Mouse (Mus musculus) neural tube, embryonic 14.5 days (tissue): ENCODE data around the gene Lekr1. TPM values are rescaled to one million over a fixed set of nuclear protein-coding genes. Genes with fewer than 3 reads are reported as not detected.

Experiments
- ATAC-seq: fragments of 200-750 bp; cut with Nextera tagmentation; 2 replicates; pipeline ENCODE4 v1.8.0; 2017; ENCODE audit warnings: low read depth, mild to moderate bottlenecking, moderate TSS enrichment, moderate library complexity
- H3K27ac ChIP-seq: fragments of 300-500 bp; sonication (generic); 2 replicates; pipeline ENCODE4 v1.5.1; 2014; ENCODE audit warnings: low read depth, mild to moderate bottlenecking, control low read depth, low read length, moderate library complexity, mixed read lengths
- H3K27me3 ChIP-seq: fragments of 300-500 bp; sonication (generic); 2 replicates; pipeline ENCODE4 v1.6.1; 2014; ENCODE audit warnings: low read length; ENCODE audit not compliant: control insufficient read depth, insufficient read depth
- H3K36me3 ChIP-seq: fragments of 300-500 bp; sonication (generic); 2 replicates; pipeline ENCODE4 v1.6.1; 2014; ENCODE audit warnings: low read length, mixed read lengths; ENCODE audit not compliant: control insufficient read depth, insufficient read depth
- H3K4me1 ChIP-seq: fragments of 300-500 bp; sonication (generic); 2 replicates; pipeline ENCODE4 v1.6.1; 2014; ENCODE audit warnings: low read length; ENCODE audit not compliant: control insufficient read depth, insufficient read depth
- H3K4me2 ChIP-seq: fragments of 300-500 bp; sonication (generic); 2 replicates; pipeline ENCODE4 v1.6.1; 2014; ENCODE audit warnings: mild to moderate bottlenecking, low read depth, low read length, control low read depth
- H3K4me3 ChIP-seq: fragments of 300-500 bp; sonication (generic); 2 replicates; pipeline ENCODE4 v1.5.1; 2014; ENCODE audit warnings: low read depth, low read length, control low read depth, mixed read lengths
- H3K9ac ChIP-seq: fragments of 300-500 bp; sonication (generic); replicated peaks from 2 replicates; pipeline ENCODE4 v1.6.1; 2014; ENCODE audit warnings: low read depth, mild to moderate bottlenecking, control low read depth, low read length, mixed read lengths
- H3K9me3 ChIP-seq: fragments of 300-500 bp; sonication (generic); 2 replicates; pipeline ENCODE4 v1.6.1; 2016; ENCODE audit warnings: low read length; ENCODE audit not compliant: control insufficient read depth
- WGBS: fragments of 180-500 bp; shearing (Covaris S2); extraction: QIAGEN DNeasy Blood & Tissue Kit; methylation state at CpG from one replicate; pipeline ENCODE4 v1.1.7; 2014; 5-methylcytosine and 5-hydroxymethylcytosine counted together
- polyA plus RNA-seq: library from polyadenylated mRNA; unstranded; fragments of >200 nt; fragmentation: Nextera tagmentation; extraction: Ambion mirVana; gene quantifications from 2 replicates; pipeline ENCODE4 v1.2.1, GENCODE M21; 2014

The Lekr1 gene
- polyA plus RNA-seq, 1 experiment from 2014 or later, result 11.1 TPM

DNA sequence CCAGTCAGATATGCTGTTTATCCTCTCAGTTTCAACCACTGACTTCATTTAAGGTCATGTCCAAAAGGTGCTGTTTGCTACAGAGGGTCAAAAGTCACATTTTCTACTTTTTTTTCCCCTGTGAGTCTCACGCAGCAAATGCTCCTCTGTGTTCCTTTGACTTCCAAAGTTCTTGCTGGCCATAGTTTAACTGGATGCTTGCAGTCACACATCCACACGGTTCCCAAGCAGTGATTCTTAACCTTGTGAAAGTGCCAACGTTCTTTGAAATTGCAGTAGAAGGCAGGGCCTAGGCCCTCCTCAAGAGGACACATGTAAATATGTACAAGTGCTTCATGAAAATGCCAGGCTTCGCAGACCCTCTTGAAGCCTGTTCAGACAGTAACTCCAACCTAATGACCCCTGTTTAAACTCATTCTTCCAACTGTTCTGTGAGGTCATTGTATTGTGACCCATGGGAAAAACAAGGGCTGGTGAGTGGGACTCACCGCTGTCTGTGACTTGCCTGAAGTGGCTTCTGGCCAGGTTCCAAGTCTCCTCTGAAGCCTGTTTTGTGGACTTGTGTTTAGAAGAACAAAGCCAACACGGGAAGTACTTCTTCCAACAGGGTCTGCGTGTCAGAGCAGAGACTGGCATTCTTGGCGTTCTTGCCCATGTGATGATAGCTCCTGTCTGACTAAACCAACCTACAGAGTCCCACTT, 179.0 kb downstream of the Lekr1 start:
- Histone ChIP-seq H3K9me3 (no peaks in the 10 kb centered on the region), H3K9ac (no peak overlapping the region), H3K4me3 (no peak overlapping the region), H3K27ac (no peak overlapping the region), H3K36me3 (no peaks in the 10 kb centered on the region), H3K4me1 (no peaks in the 10 kb centered on the region), H3K4me2 (no peak overlapping the region), H3K27me3 (no peaks in the 10 kb centered on the region)
- WGBS, result 74% methylated on average over 8 of the region's 8 CpGs
- ATAC-seq, result no peak

DNA sequence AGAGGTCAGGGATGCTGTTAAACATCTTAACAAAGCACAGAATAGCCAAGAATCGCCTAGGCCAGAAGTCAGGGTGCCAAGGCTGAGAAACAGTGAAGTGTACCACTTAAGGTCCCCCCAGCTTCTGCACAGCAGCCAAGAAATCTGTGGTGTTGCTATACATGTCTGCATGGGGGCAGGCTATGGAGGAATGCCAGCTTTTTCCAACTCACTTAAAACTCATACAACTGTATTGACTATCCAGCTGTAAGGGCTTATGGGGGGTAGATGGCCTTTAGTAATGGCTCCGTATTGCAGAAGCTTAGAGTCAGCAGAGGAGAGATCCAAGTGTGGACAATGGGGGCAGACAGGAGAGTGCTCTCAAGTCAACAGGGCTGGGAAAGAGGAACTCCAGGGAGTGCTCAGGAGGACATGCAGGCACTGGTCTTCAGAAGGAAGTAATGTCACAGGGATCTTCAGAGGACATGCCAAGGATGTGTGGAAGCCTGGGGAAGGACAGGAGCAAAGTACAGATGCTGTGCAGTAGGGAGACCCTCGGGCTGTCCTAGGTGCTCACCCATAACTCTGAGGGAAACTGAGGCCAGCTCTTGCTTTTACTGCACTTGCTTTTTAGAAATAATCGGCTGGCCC, 181.2 kb downstream of the Lekr1 start:
- Histone ChIP-seq H3K9me3 (no peaks in the 10 kb centered on the region), H3K27ac (no peak overlapping the region), H3K4me1 (no peaks in the 10 kb centered on the region), H3K36me3 (no peaks in the 10 kb centered on the region), H3K27me3 (no peaks in the 10 kb centered on the region), H3K9ac (no peak overlapping the region), H3K4me2 (no peak overlapping the region), H3K4me3 (no peak overlapping the region)
- 87% methylated on average over 4 of the region's 4 CpGs for WGBS
- no peak for ATAC-seq

DNA sequence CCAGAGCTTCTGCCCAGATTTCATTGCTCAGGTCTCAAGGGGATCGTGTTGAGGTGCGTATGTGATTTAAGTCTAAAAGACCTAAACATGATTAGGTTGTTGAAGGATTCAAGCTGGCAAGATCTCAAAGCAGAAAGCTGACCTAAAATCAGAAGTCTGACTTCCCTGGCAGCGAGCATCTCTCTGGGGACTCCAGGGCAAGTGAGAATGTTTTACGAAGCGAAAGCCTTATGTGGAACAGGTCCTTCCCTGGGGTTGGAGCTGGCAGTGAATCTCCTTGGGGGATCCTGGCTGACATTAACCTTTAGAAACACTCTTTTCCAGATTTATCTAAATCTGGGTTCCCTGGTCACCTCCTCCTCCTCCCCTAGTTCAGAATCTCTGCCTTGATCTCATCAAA, 187.7 kb downstream of the Lekr1 start:
- H3K9ac ChIP-seq, result no peak overlapping the region
- H3K36me3 ChIP-seq, result no peaks in the 10 kb centered on the region
- 83% methylated on average over 5 of the region's 5 CpGs for WGBS
- H3K4me1 ChIP-seq, result no peaks in the 10 kb centered on the region
- H3K27ac ChIP-seq, result no peak overlapping the region
- H3K9me3 ChIP-seq, result no peaks in the 10 kb centered on the region
- H3K4me3 ChIP-seq, result no peak overlapping the region
- no peak overlapping the region for H3K4me2 ChIP-seq
- no peaks in the 10 kb centered on the region for H3K27me3 ChIP-seq
- ATAC-seq, result no peak

DNA sequence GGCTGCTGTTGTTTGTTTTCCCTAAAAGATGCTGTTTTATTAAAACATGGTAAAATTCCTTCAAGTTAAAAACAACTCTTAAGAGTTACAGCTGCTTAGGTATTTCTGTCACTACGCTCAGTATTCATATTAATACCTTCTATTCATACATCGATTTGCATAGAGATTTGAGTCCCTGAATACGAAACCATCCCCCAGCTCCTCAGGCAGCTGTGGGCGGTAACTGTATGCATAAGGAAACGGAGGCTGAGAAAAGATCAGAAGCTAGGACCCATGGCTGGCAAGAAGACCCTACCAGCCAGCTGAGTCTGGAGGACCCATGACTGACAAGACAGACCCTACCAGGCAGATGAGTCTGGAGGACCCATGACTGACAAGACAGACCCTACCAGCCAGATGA, 189.5 kb downstream of the Lekr1 start:
- H3K9ac ChIP-seq, result no peak overlapping the region
- H3K9me3 ChIP-seq, result no peaks in the 10 kb centered on the region
- WGBS, result 90% methylated on average over 5 of the region's 5 CpGs
- H3K4me2 ChIP-seq, result no peak overlapping the region
- H3K27ac ChIP-seq, result no peak overlapping the region
- H3K36me3 ChIP-seq, result no peaks in the 10 kb centered on the region
- H3K4me3 ChIP-seq, result no peak overlapping the region
- H3K4me1 ChIP-seq, result no peaks in the 10 kb centered on the region
- no peaks in the 10 kb centered on the region for H3K27me3 ChIP-seq
- ATAC-seq, result no peak

DNA sequence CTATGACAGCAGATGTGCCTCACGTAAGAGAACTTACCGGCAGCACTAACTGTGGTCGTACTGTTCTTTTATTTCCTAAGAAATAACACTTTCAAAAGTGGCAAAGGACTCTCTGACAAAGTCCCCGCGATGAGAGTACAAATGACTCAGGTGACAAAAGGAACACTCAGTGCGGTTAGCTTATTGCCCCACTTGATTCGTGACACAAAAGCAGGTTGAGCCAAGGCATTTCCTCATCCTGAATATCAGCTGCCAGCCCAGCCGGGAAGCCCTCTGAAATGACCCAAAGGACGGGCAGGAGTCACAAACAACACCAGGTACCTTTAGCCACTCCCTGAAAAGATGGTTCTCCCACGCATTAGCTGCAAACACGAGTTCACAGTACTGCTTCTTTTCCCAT, 192.1 kb downstream of the Lekr1 start:
- H3K4me3 ChIP-seq, result no peak overlapping the region
- 33% methylated on average over 11 of the region's 11 CpGs for WGBS

DNA sequence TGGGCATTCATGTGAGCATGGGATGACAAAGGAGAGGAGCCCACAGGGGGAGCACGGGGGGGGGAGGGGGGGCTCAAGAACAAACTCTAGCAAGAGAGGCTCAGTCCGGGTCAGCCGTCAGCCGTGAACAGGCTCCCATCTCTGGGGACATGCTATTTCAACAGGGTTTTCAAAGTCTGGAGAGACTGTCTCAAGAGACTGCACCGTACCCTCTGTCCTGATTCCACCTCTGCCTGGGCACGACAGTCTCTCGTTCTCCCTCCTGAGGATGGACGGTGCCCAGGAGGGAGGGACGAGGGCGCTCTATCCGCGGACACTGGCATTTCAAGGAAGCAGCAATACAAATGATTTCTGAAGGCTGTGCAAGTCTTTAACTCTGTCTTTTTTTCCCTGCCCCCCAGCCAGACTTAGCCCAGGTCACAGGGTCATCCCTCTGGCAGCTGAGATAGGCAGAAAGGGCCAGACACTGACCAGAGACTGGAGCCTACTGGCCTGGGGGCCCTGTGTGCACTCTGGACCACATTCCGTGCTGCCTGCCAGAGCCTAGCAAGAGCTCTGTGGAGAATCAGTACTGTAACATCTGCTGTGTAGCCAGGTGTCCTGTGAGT, 192.8 kb downstream of the Lekr1 start:
- H3K9ac ChIP-seq, result no peak overlapping the region
- H3K4me2 ChIP-seq, result no peak overlapping the region
- no peak overlapping the region for H3K27ac ChIP-seq
- no peaks in the 10 kb centered on the region for H3K36me3 ChIP-seq
- H3K27me3 ChIP-seq, result no peaks in the 10 kb centered on the region
- H3K4me1 ChIP-seq, result no peaks in the 10 kb centered on the region
- ATAC-seq, result no peak
- no peaks in the 10 kb centered on the region for H3K9me3 ChIP-seq
- H3K4me3 ChIP-seq, result no peak overlapping the region
- WGBS, result 11% methylated on average over 13 of the region's 13 CpGs

More for the DNA sequence above, 192.1 kb downstream of the Lekr1 start:
- Histone ChIP-seq H3K27me3 (no peaks in the 10 kb centered on the region), H3K9me3 (no peaks in the 10 kb centered on the region), H3K27ac (no peak overlapping the region), H3K9ac (no peak overlapping the region), H3K4me1 (no peaks in the 10 kb centered on the region), H3K4me2 (no peak overlapping the region), H3K36me3 (no peaks in the 10 kb centered on the region)
- ATAC-seq, result no peak

DNA sequence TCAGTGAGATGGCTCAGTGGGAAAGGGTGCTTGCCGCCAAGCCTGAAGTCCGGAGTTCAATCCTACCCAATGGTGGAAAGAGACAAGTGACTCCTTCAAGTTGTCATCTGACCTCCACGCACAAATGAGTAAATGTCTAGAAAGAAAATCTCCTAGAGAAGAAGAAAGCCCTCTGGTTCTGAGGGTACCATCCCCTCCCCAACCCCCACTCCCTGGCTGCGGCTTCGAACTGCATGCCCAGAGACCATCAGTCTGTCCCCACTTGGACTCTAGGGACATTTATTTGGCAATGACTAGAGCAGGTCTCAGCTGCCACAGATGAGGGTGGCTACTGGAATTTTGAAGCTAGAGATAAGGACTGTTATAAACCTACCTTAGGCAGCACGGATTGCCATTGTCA, 193.7 kb downstream of the Lekr1 start:
- no peak overlapping the region for H3K27ac ChIP-seq
- WGBS, result 91% methylated on average over 6 of the region's 6 CpGs
- H3K4me3 ChIP-seq, result no peak overlapping the region
- no peaks in the 10 kb centered on the region for H3K9me3 ChIP-seq
- no peaks in the 10 kb centered on the region for H3K4me1 ChIP-seq
- H3K36me3 ChIP-seq, result no peaks in the 10 kb centered on the region
- no peak overlapping the region for H3K9ac ChIP-seq
- H3K4me2 ChIP-seq, result no peak overlapping the region
- no peak for ATAC-seq
- no peaks in the 10 kb centered on the region for H3K27me3 ChIP-seq

DNA sequence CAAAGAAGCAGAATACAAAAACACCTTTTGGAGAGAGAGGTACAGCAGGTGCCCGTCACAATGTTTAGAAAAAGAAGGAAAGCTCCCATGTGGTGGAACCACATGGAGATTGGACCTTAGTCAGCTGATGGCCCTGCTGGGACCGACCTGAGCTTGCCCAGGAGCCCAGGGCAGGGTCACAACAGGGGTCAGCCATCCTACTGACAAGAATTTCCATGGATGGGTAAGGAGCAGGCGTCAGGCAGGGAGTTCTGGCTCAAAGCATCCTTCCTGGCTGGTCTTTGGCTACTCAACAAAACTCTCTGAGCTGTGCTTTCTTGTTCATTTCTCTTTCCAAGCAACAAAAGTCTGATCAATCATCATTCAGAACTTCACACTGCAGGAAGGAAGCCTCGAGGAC, 194.9 kb downstream of the Lekr1 start:
- H3K9ac ChIP-seq, result no peak overlapping the region
- no peak overlapping the region for H3K4me2 ChIP-seq
- no peak overlapping the region for H3K27ac ChIP-seq
- H3K27me3 ChIP-seq, result no peaks in the 10 kb centered on the region
- WGBS, result 25% methylated on average over 4 of the region's 4 CpGs
- no peaks in the 10 kb centered on the region for H3K4me1 ChIP-seq
- no peaks in the 10 kb centered on the region for H3K9me3 ChIP-seq
- ATAC-seq, result no peak
- H3K4me3 ChIP-seq, result no peak overlapping the region
- H3K36me3 ChIP-seq, result no peaks in the 10 kb centered on the region

DNA sequence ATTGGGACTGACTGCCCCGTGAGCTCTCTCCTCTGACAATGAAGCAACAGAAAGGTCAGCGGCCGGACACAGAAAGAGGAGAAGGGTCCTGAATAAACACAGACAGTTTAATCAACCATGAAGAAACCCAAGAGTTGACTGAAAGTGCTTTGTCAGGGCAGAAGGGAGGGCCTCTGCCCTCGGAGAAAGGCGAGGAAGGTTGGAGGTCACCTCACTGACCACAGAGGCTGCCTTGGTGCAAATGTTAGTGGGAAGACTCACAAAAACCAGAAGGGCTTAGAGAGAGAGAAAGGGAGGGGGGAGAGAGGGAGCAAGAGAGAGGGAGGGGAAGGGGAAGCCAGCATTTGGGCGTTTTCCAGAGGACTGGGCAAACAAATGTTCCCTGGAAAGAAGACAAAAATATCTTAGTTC, 195.4 kb downstream of the Lekr1 start:
- 5% methylated on average over 6 of the region's 6 CpGs for WGBS
- no peak overlapping the region for H3K4me2 ChIP-seq
- no peaks in the 10 kb centered on the region for H3K36me3 ChIP-seq
- no peak for ATAC-seq
- no peak overlapping the region for H3K27ac ChIP-seq
- no peaks in the 10 kb centered on the region for H3K9me3 ChIP-seq
- H3K27me3 ChIP-seq, result no peaks in the 10 kb centered on the region
- H3K4me3 ChIP-seq, result no peak overlapping the region
- no peak overlapping the region for H3K9ac ChIP-seq
- H3K4me1 ChIP-seq, result no peaks in the 10 kb centered on the region
